Mouse (Mus musculus) gastrocnemius, postnatal 14 days (tissue): ENCODE data around the gene Rhob. TPM values are rescaled to one million over a fixed set of nuclear protein-coding genes. Genes with fewer than 3 reads are reported as not detected.

Source experiments
- DNase-seq: peaks from one replicate; pipeline ENCODE4 v3.0.0; 2021; ENCODE audit warnings: mixed read lengths
- intact Hi-C: fragments of 180-260 bp; cut with DNase I; formaldehyde crosslinking; loops from one replicate; pipeline ENCODE4 v1.15.1; 2025; ENCODE audit warnings: low total_unique reads
- total RNA-seq, 2 experiments: library from RNA; stranded (reverse); gene quantifications; 2 replicates each; pipeline ENCODE4 v1.2.3; 2021

Gene Rhob
- total RNA-seq, 2 experiments from 2014 or later: 59.5 to 96.2 TPM

- no peak for DNase-seq
- intact Hi-C loops: no loop called here
These were observed 44.8 kb downstream of the Rhob start for GRCm38 (mm10) chr12:8455046-8455445.

- DNase-seq: peak; percentile 43
- intact Hi-C loops: no loop called here
These were observed 45.3 kb downstream of the Rhob start for GRCm38 (mm10) chr12:8454487-8454886.

- peak; percentile 49 for DNase-seq
- intact Hi-C loops: no loop called here
These were observed 46.8 kb downstream of the Rhob start for GRCm38 (mm10) chr12:8452766-8453621.

- intact Hi-C loops: no loop called here
- no peak for DNase-seq
These were observed 48.0 kb downstream of the Rhob start for GRCm38 (mm10) chr12:8451571-8452485.

- peak; percentile 65 for DNase-seq
- intact Hi-C loops: no loop called here
These were observed 49.2 kb downstream of the Rhob start for GRCm38 (mm10) chr12:8450639-8451038.

- DNase-seq: no peak
- intact Hi-C loops: no loop called here
These were observed 49.8 kb downstream of the Rhob start for GRCm38 (mm10) chr12:8450028-8450427.

Other genes with a start within 250 kb of the Rhob start
- not detected for gene Gdf7, start 198.1 kb downstream of the Rhob start, total RNA-seq
- gene Hs1bp3, start 186.6 kb downstream of the Rhob start, total RNA-seq: 1 to 10 TPM; 5.0 to 5.9 TPM
- not detected for gene Slc7a15, start 99.1 kb upstream of the Rhob start, total RNA-seq
- 10 to 100 TPM; 63.1 to 66.7 TPM for gene Pum2, start 174.1 kb upstream of the Rhob start, total RNA-seq